Mouse (Mus musculus) heart, postnatal 0 days (tissue): ENCODE measurements around the gene Upb1.

Experiments used
- CTCF ChIP-seq: IDR thresholded peaks from 2 replicates; pipeline ENCODE4 v1.5.1; 2016; ENCODE audit warnings: antibody characterized with exemption, control low read depth, low read depth
- EP300 ChIP-seq: IDR thresholded peaks from 2 replicates; pipeline ENCODE4 v1.6.1; 2016; ENCODE audit warnings: antibody characterized with exemption, low read depth

GRCm38 (mm10) chr10:75484066-75484465 lies 83.2 kb downstream of the Upb1 start:
- TF ChIP-seq CTCF (no peak), EP300 (no peak)
